Mouse (Mus musculus) bone marrow macrophage, adult 2 months (primary cell): ENCODE data around the gene Tmem131.

ENCODE experiments used
- CTCF ChIP-seq: IDR thresholded peaks from 2 replicates; pipeline ENCODE4 v1.5.1; 2012; ENCODE audit warnings: low read depth, mild to moderate bottlenecking, low read length, moderate library complexity
- POLR2A ChIP-seq: IDR thresholded peaks from 2 replicates; pipeline ENCODE4 v1.6.1; 2012; ENCODE audit warnings: mild to moderate bottlenecking, low read depth, low read length, borderline replicate concordance

GRCm38 (mm10) chr1:36922623-36923421 is 20.6 kb downstream of the Tmem131 start:
- TF ChIP-seq CTCF (no peak), POLR2A (no peak)
